Mouse (Mus musculus): ENCODE data around the gene Pskh1.

DNA sequence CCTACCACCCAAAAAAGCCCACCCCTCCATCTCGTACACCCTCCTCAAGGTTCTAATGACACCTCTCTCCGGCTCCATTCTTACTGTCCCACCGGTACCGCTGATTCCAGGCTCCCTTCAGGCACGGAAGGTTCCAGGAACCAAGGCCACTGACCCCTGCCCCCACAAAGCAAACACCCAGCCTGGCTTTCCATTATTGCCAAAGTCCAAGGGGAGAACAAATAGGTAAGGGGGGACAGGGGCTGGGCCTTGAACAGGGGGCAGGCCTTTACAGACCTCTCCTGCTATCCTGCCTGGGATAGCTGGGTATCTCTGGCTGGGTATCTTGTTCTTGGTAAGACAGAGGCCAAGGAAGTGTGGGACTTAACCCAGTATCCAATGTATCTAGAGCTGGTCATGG, 42.3 kb downstream of the Pskh1 start:
- TF ChIP-seq CTCF (conservative IDR thresholded peaks at IDR 0.05; ENCODE audit: low read length) (no peak), NANOG (IDR thresholded peaks at IDR 0.05; ENCODE audit: borderline replicate concordance, low read length) (no peak), POU5F1 (IDR thresholded peaks at IDR 0.05; ENCODE audit: borderline replicate concordance, low read length) (no peak)
